Mouse (Mus musculus) midbrain, embryonic 10.5 days (tissue): ENCODE measurements around the gene Fcrl5. TPM values are rescaled to one million over a fixed set of nuclear protein-coding genes. Genes with fewer than 3 reads are reported as not detected.

Experiments used
- DNase-seq: peaks from one replicate; pipeline ENCODE4 v3.0.0-alpha.2; 2017; ENCODE audit warnings: low spot score
- H3K27ac ChIP-seq: fragments of 300-500 bp; sonication (generic); replicated peaks from 2 replicates; pipeline ENCODE4 v1.5.1; 2016; ENCODE audit warnings: mild to moderate bottlenecking
- H3K27me3 ChIP-seq: fragments of 300-500 bp; sonication (generic); 2 replicates; pipeline ENCODE4 v1.6.1; 2016; ENCODE audit warnings: low read depth, mild to moderate bottlenecking; ENCODE audit not compliant: poor library complexity, severe bottlenecking
- H3K36me3 ChIP-seq: fragments of 300-500 bp; sonication (generic); 2 replicates; pipeline ENCODE4 v1.6.1; 2016; ENCODE audit warnings: mild to moderate bottlenecking, moderate library complexity
- H3K4me1 ChIP-seq: fragments of 300-500 bp; sonication (generic); 2 replicates; pipeline ENCODE4 v1.6.1; 2016
- H3K4me3 ChIP-seq: fragments of 300-500 bp; sonication (generic); 2 replicates; pipeline ENCODE4 v1.5.1; 2016; ENCODE audit warnings: mild to moderate bottlenecking, moderate library complexity
- H3K9me3 ChIP-seq: fragments of 300-500 bp; sonication (generic); replicated peaks from 2 replicates; pipeline ENCODE4 v1.6.1; 2016; ENCODE audit warnings: mild to moderate bottlenecking
- WGBS: fragments of 180-500 bp; shearing (Covaris S2); methylation state at CpG from one replicate; pipeline ENCODE4 v1.1.7; 2016; 5-methylcytosine and 5-hydroxymethylcytosine counted together
- polyA plus RNA-seq: library from polyadenylated mRNA; unstranded; fragments of >200 nt; fragmentation: Nextera tagmentation; extraction: Ambion mirVana; gene quantifications from 2 replicates; pipeline ENCODE4 v1.2.1, GENCODE M21; 2016

Gene Fcrl5
- polyA plus RNA-seq: not detected in 2 replicates

GRCm38 (mm10) chr3:87435479-87435878, at the start of gene Fcrl5:
TSS of gene Fcrl5 (plus strand) at chr3:87435773.
- WGBS: 93% methylated on average over 5 of the region's 5 CpGs
- no peak within 1 kb of the TSS for H3K4me3 ChIP-seq

GRCm38 (mm10) chr3:87390935-87391334, 44.6 kb upstream of the Fcrl5 start:
- no peak overlapping the region for H3K4me3 ChIP-seq
- H3K9me3 ChIP-seq: no peaks in the 10 kb centered on the region
- no peak for DNase-seq
- H3K36me3 ChIP-seq: no peaks in the 10 kb centered on the region
- 84% methylated on average over 1 of the region's 1 CpGs for WGBS
- no peak overlapping the region for H3K27ac ChIP-seq
- H3K4me1 ChIP-seq: no peaks in the 10 kb centered on the region
- H3K27me3 ChIP-seq: no peaks in the 10 kb centered on the region

More at GRCm38 (mm10) chr3:87435479-87435878, at the start of gene Fcrl5:
- no peak within 1 kb of the TSS for H3K27ac ChIP-seq
- no peaks in the 10 kb centered on the region for H3K27me3 ChIP-seq
- H3K4me1 ChIP-seq: no peaks in the 10 kb centered on the region
- H3K36me3 ChIP-seq: no peaks in the 10 kb centered on the region
- no peaks in the 10 kb centered on the region; the same call in 1 of the 2 replicates for H3K9me3 ChIP-seq
- DNase-seq: no peak

GRCm38 (mm10) chr3:87398809-87399208, 36.8 kb upstream of the Fcrl5 start:
- Histone ChIP-seq H3K36me3 (no peaks in the 10 kb centered on the region), H3K27ac (no peak overlapping the region), H3K4me1 (no peaks in the 10 kb centered on the region), H3K4me3 (no peak overlapping the region), H3K27me3 (no peaks in the 10 kb centered on the region), H3K9me3 (no peaks in the 10 kb centered on the region)
- WGBS: 74% methylated on average over 4 of the region's 4 CpGs
- no peak for DNase-seq

GRCm38 (mm10) chr3:87399906-87400305, 35.7 kb upstream of the Fcrl5 start:
- Histone ChIP-seq H3K4me1 (no peaks in the 10 kb centered on the region), H3K4me3 (no peak overlapping the region), H3K9me3 (no peaks in the 10 kb centered on the region), H3K27me3 (no peaks in the 10 kb centered on the region), H3K27ac (no peak overlapping the region), H3K36me3 (no peaks in the 10 kb centered on the region)
- WGBS: 82% methylated on average over 4 of the region's 4 CpGs
- no peak for DNase-seq

- H3K4me3 ChIP-seq: no peak overlapping the region
- H3K4me1 ChIP-seq: no peaks in the 10 kb centered on the region
- DNase-seq: no peak
- no peaks in the 10 kb centered on the region for H3K27me3 ChIP-seq
- H3K27ac ChIP-seq: no peak overlapping the region
- H3K9me3 ChIP-seq: no peaks in the 10 kb centered on the region
- 72% methylated on average over 5 of the region's 5 CpGs for WGBS
- no peaks in the 10 kb centered on the region for H3K36me3 ChIP-seq
Observed at GRCm38 (mm10) chr3:87401321-87401720, 34.3 kb upstream of the Fcrl5 start.

- no peaks in the 10 kb centered on the region for H3K9me3 ChIP-seq
- no peak for DNase-seq
- peaks cover 6% of the 10 kb centered on the region for H3K4me1 ChIP-seq
- H3K4me3 ChIP-seq: no peak overlapping the region
- no peak overlapping the region for H3K27ac ChIP-seq
- no peaks in the 10 kb centered on the region for H3K36me3 ChIP-seq
- no peaks in the 10 kb centered on the region for H3K27me3 ChIP-seq
- whole genome bisulfite sequencing: 29% methylated on average over 4 of the region's 4 CpGs
Observed at GRCm38 (mm10) chr3:87408171-87408570, 27.4 kb upstream of the Fcrl5 start.

- DNase-seq: no peak
- H3K9me3 ChIP-seq: no peaks in the 10 kb centered on the region
- H3K4me3 ChIP-seq: no peak overlapping the region
- H3K36me3 ChIP-seq: no peaks in the 10 kb centered on the region
- 88% methylated on average over 4 of the region's 4 CpGs for WGBS
- no peak overlapping the region for H3K27ac ChIP-seq
- H3K27me3 ChIP-seq: no peaks in the 10 kb centered on the region
- H3K4me1 ChIP-seq: peaks cover 6% of the 10 kb centered on the region
Observed at GRCm38 (mm10) chr3:87409196-87409935, 26.2 kb upstream of the Fcrl5 start.

GRCm38 (mm10) chr3:87410605-87411004, 25.0 kb upstream of the Fcrl5 start:
- Histone ChIP-seq H3K27ac (no peak overlapping the region), H3K27me3 (no peaks in the 10 kb centered on the region), H3K4me3 (no peak overlapping the region), H3K9me3 (no peaks in the 10 kb centered on the region), H3K4me1 (peaks cover 6% of the 10 kb centered on the region), H3K36me3 (no peaks in the 10 kb centered on the region)
- 84% methylated on average over 6 of the region's 6 CpGs for WGBS
- DNase-seq: no peak

GRCm38 (mm10) chr3:87411150-87411549, 24.4 kb upstream of the Fcrl5 start:
- Histone ChIP-seq H3K9me3 (no peaks in the 10 kb centered on the region), H3K27me3 (no peaks in the 10 kb centered on the region), H3K36me3 (no peaks in the 10 kb centered on the region), H3K27ac (no peak overlapping the region), H3K4me1 (peaks cover 6% of the 10 kb centered on the region), H3K4me3 (no peak overlapping the region)
- peak; percentile 62 for DNase-seq
- WGBS: 6% methylated on average over 12 of the region's 12 CpGs

GRCm38 (mm10) chr3:87420645-87421044, 14.9 kb upstream of the Fcrl5 start:
- no peak for DNase-seq
- 66% methylated on average over 1 of the region's 1 CpGs for WGBS
- Histone ChIP-seq H3K27ac (no peak overlapping the region), H3K9me3 (no peaks in the 10 kb centered on the region), H3K4me3 (no peak overlapping the region), H3K27me3 (no peaks in the 10 kb centered on the region), H3K4me1 (no peaks in the 10 kb centered on the region), H3K36me3 (no peaks in the 10 kb centered on the region)

GRCm38 (mm10) chr3:87422386-87422910, 13.1 kb upstream of the Fcrl5 start:
- Histone ChIP-seq H3K4me1 (no peaks in the 10 kb centered on the region), H3K36me3 (no peaks in the 10 kb centered on the region), H3K27me3 (no peaks in the 10 kb centered on the region), H3K4me3 (no peak overlapping the region), H3K27ac (no peak overlapping the region), H3K9me3 (no peaks in the 10 kb centered on the region)
- WGBS: 83% methylated on average over 4 of the region's 4 CpGs
- no peak for DNase-seq

- no peak for DNase-seq
- Histone ChIP-seq H3K27ac (no peak overlapping the region), H3K36me3 (no peaks in the 10 kb centered on the region), H3K27me3 (no peaks in the 10 kb centered on the region), H3K4me1 (no peaks in the 10 kb centered on the region), H3K9me3 (no peaks in the 10 kb centered on the region; the same call in 1 of the 2 replicates), H3K4me3 (no peak overlapping the region)
- 76% methylated on average over 1 of the region's 1 CpGs for WGBS
Observed at GRCm38 (mm10) chr3:87440586-87440985, 5.0 kb downstream of the Fcrl5 start.

GRCm38 (mm10) chr3:87443968-87444367, 8.4 kb downstream of the Fcrl5 start:
- H3K9me3 ChIP-seq: no peaks in the 10 kb centered on the region
- H3K27me3 ChIP-seq: no peaks in the 10 kb centered on the region
- no peaks in the 10 kb centered on the region for H3K36me3 ChIP-seq
- H3K4me3 ChIP-seq: no peak overlapping the region
- 77% methylated on average over 6 of the region's 6 CpGs for WGBS
- DNase-seq: no peak
- no peaks in the 10 kb centered on the region for H3K4me1 ChIP-seq
- no peak overlapping the region for H3K27ac ChIP-seq
